Mouse (Mus musculus): ENCODE data around the gene Mvb12b.
A peak's percentile ranks its signal among the peaks of the same experiment; 100 is the strongest.
"Not testable (repeated sequence)": the region's sequence is repeated elsewhere in the genome, so short reads cannot be mapped to it uniquely, and the experiment has no call there.

The Mvb12b gene

DNA sequence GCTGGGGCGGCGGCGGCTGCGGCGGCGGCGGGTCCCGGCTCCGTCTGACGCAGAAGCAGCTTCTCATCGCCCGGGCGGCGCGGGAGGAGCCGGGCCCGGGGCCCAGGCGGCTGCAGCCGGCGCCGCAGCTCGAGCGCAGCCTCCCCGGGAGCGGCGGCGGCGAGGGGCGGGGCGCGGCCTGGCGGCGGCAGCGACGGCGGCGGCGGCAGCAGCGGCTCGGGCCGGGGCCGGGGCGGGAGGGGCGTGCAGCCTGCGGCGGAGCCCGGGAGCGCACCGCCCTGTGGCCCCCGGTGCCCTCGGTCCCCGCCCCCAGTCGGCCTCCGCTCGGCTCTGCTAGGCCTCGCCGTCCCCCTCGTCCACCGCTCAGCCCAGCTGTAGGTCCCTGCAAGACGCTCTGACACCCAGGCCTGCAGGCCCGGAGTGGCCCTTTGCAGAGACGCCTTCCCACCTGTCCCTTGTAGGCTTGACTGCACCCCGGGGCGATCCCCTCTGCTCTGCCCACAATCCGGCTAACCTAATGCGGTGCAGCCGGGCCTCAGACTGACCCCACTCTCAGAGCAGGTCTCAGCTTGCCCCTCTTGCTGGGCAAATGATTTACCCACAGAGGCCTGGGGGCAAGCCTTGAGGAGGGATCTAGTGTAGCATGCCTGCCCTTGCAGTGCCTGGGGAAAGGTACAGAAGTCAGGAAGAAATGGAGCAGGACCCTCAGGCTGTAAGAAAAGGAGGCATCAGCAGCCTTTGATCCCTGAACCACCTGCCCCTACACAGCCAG is at the start of gene Mvb12b:
TSS of gene Mvb12b (minus strand) at position 619 of the 772 bp plus-strand sequence.
- DNase-seq (ENCODE audit: low spot score in 2 of 2), result peak; percentile 51 to 61

DNA sequence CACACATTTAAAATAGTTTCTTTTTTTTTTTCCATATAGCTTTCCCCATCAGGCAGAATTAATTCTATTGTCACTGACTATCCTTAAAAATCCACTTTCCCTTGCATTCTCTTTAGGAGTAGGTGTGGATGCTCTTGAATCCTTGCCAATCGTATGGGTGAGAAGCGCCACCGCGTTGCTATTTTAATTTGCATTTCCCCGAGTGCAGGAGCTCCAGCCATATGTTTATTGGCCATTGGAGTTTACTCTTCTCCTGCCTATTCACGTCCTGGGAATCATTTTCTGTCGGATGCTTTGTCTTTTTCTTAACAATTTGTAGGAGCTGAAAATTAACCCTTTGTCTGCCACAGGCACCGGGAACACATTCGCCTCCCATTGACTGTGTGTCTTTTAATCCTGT is 48.0 kb upstream of the Mvb12b start:
- DNase-seq (ENCODE audit: low spot score in 2 of 2), result peak; percentile 35 to 60

DNA sequence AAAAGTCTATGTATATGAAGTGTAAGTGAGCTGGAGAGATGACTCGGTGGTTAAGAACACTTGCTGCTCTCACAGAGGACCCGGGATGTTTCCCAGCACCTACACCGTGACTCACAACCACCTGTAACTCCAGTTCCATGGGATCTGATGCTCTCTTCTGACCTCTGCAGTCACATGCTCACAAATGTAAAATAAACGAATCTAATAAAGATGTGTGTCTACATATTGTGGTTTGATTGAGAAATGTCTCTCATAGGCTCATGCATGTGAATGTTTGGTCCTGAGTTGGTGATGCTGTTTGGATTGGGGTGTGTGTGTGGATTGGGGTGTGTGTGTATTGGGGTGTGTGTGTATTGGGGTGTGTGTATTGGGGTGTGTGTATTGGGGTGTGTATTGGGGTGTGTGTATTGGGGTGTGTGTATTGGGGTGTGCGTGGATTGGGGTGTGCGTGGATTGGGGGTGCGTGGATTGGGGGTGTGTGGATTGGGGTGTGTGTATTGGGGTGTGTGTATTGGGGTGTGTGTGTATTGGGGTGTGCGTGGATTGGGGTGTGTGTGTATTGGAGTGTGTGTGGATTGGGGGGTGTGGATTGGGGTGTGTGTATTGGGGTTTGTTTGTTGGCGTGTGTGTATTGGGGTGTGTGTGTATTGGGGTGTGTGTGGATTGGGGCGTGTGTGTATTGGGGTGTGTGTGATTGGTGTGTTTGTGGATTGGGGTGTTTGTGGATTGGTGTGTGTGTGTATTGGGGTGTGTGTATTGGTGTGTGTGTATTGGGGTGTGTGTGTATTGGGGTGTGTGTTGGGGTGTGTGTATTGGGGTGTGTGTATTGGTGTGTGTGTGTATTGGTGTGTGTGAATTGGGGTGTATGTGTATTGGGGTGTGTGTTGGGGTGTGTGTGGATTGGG is 46.1 kb upstream of the Mvb12b start:
- DNase-seq (ENCODE audit: low spot score in 2 of 2), result no peak

DNA sequence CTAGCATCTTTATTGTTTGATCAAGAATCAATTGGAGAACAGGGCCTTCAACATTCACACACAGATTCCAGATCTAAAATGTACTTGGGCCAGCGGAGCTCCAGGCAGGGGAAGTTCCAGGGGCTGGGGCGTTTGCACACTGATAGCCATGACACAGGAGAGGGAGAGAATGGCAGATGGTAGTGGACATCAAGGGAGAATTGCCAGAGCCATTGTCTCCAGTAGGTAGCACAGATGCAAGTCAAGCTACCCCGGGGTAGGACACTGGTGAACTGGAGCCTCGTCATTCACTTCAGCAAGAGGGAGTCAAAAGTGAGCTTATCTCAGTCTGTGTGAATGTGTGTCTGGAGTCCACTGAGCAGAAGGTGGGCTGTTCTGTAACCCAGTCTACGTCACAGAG is 43.4 kb upstream of the Mvb12b start:
- no peak for DNase-seq (ENCODE audit: low spot score in 2 of 2)

DNA sequence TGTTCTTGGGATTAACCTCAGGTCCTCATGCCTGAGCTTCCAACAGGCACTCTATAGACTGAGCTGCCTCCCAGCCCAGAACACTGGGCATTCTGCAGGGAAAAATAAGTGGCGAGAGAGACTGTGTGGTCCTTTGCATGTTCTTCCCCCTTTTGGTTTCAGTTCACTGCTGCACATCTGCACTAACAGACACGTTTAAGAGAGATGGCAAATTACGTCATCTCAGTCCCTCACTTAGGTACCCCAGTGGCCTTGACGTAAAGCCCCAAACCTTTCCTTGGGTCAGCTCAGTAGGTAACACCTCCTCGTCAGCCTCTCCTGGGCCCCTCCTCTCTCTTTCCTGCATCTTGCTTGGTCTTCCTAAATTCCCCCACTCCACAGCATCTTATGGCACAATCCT is 37.5 kb upstream of the Mvb12b start:
- DNase-seq (ENCODE audit: low spot score in 2 of 2), result no peak

DNA sequence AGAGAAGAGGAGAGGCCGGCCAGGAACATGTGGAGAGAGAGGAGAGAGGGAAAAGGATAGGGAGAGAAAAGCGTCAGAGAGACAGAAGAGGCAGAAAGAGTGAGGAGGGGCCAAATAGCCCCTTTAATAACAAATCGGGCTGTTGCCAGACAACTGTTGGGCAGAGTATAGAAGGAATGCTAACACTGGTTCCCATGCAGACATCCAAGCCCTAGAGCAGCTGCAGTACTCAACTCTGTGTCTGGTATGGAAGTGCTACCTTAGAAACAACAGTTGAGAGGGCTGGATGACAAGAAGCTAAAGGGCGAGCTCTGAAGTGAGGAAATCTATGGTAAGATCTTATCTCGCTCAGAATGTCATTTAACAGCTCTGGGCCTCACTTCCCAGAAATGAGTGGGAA is 35.7 kb upstream of the Mvb12b start:
- no peak for DNase-seq (ENCODE audit: low spot score in 2 of 2)

DNA sequence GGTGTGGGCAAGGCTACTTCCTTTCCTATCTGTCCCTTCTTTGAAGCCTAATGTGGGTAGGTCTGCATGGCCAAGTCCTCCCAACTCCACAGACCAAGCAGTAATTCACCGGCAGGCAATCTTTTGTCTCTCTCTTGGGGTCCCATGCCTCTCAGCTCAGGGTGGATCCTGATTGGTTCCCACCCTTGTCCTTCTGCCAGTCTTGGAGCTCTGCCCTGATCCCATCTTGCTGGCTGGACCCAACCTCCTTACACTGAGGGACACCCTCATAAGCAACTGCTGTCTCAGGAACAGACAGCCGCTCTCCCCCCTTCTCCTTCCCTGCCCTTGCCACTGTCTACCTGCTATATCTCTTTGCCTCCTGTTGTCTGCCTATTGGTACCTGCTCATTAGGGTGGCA is 34.7 kb upstream of the Mvb12b start:
- no peak for DNase-seq (ENCODE audit: low spot score in 2 of 2)

DNA sequence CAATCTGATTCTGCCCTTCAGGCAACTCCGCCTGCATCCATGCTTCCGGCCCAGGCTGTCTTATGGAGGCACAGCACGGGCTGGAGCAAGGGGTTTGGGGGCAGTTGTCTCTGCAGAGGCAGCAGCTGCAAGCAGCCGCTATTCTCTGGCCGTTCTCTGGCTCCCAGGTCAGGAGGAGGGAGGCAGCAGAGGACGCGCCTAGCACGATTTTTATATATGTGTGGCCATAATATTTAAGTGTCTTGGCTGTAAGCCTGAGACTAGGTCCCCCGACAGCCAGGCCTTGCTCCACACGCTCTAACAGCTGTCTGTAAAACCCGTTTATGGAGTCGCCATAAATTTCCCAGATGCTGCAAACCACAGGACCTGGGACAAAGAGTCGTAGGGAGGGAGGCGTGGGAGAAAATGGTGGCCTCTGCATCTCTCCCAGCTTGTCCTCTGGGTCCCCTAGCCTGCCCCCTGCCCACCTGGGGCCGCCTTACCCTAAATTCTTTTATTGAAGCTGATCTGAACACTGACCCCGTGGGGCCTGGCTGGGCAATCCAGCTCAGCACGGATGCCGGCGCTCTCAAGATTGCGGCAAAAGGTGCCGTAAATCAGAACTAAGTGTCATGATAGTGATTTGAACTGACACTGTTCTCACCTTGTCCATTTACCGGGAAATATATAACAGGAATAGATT is 32.3 kb upstream of the Mvb12b start:
- DNase-seq (ENCODE audit: low spot score in 2 of 2), result no peak

DNA sequence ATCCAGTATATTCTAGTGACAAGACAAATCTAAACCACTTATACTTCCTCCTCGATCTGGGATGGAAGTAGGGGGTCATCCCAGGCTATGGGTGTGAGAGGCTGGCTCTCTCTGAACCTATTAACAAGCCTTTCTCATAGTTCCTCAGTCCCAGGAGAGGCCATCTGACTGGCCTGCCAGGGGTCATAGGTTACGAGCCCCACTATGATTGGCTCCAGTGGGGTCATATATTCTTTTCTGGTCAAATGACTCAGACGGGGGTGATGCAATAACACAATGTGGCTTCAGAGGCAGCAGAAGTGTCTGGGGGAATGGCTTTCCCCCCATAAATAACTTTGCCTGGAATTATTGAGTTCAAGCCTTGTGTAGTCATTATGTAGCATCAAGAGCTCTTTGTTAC is 31.1 kb upstream of the Mvb12b start:
- DNase-seq (ENCODE audit: low spot score in 2 of 2), result no peak

DNA sequence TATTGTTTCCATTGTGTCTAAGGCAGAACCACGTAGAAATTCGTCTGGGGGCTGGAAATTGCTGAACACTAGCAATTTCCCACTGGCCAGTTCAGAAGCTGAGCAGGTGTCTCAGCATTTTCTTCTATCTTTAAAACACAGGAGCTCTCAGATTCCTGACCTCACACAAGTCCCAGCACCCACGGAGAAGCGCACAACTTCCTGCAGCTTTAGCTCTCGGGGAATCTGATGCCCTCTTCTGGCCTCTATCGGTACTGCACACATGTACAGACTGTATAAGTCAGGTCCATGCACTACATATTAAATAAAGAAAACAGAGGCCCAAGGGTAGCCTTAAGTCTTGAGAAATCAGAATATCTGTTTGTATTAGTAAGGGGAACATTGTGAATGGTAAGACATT is 30.6 kb upstream of the Mvb12b start:
- no peak for DNase-seq (ENCODE audit: low spot score in 2 of 2)

DNA sequence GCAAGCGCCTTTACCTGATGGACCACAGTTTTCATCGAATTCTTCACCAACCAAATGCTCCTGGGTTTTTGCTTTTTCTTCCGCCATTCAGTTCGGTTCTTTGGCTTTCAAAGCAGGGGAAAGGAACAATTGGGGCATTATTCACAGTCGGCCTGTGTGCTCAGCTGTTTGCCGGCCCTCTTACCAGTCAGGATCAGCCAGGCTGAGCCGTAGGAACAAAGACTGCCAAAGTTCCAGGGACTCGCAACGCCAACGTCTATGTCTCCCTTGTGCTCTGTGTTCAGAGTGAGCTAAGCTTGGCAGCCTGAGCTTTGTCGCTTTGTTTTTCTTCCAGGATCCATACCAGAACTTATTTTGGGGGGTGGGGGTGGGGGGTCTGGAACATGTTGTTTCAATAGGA is 28.9 kb upstream of the Mvb12b start:
- DNase-seq (ENCODE audit: low spot score in 2 of 2), result peak; percentile 6 to 14

DNA sequence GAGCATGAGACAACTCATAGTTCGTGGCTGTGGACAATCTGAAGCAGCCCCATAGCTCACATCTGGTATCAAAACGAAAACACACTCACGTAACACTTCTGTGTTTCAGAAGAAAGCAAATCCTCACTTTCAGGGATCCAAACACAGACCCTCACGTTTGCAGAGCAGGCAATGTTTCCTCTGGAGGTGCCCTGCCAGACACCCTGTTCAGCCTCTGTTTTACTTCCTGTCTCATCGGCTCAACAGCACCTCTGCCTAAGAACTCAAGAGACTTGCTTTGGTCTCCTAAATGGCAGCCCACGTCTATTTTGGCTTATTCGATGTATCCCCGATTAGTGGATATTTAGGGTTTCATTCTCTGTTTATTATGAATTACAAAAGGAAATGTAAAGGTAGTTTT is 27.3 kb upstream of the Mvb12b start:
- DNase-seq (ENCODE audit: low spot score in 2 of 2), result no peak

DNA sequence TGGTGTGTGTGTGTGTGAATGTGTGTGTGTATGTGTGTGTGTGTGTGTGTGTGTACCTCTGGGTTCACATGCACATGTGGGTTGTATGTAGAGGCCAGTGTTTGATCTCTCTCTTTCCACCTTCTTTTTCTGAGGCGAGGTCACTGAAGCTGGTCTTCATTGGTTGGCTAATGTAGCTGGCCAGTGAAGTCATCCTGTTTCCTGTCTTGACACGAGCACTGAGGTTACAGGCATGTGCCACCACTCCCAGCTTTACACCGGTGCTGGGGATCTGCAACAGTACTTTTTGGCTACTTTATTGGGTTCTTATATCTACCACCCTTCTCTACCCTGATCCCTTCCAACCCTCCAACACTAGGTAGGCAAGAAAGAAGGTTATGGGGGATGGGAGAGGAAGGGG is 26.6 kb upstream of the Mvb12b start:
- no peak for DNase-seq (ENCODE audit: low spot score in 2 of 2)

DNA sequence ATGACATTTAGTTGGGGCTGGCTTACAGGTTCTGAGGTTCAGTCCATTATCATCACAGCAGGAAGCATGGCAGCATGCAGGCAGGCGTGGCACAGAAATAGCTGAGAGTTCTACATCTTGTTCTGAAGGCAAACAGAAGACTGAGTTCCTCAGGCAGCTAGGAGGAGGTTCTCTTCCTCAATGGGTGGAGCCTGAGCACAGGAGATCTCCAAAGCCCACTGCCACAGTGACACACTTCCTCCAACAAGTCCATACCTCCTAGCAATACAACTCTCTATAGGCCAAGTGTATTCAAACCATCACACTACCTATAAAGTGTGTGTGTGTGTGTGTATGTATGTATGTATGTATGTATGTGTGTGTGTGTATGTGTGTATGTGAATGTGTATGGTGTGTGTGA is 25.9 kb upstream of the Mvb12b start:
- not testable (repeated sequence) for DNase-seq (ENCODE audit: low spot score in 2 of 2)

DNA sequence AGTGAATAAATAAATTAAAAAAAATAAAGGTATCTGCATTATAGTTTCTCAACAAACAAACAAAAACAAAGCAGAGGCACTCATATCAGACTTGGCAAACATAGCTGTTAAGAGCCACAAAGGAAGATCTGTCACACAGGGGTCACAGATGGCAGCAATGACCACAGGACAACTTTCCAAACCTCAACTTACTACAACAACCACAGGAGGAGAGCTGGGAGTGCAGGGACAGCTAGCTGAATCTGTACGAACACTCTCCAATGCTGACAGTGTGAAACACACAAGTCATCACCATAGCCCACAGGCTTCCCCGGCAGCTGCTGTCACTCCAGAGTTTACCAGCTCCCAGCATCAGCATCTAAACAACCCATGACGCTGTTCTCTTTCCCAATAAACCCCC is 25.0 kb upstream of the Mvb12b start:
- no peak for DNase-seq (ENCODE audit: low spot score in 2 of 2)

DNA sequence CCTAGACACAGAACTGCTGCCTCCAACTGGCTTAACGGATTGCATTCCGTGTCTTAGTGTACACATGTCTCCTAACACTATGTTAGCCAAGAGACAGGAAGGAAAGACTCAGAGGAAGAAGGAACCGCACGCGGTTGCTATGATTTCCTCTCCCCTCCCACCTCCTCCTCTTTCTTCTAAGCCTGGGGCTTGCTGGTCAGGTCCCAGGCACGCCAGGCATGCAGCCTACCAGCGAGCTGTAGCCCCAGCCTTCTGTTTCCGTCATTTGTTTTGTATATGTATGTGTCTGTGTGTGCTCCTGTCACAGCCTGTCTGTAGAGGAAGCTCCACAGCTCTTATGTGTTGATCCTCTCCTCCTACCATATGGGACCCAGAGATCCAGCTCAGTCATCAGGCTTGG is 20.6 kb upstream of the Mvb12b start:
- peak; percentile 11 to 21 for DNase-seq (ENCODE audit: low spot score in 2 of 2)

DNA sequence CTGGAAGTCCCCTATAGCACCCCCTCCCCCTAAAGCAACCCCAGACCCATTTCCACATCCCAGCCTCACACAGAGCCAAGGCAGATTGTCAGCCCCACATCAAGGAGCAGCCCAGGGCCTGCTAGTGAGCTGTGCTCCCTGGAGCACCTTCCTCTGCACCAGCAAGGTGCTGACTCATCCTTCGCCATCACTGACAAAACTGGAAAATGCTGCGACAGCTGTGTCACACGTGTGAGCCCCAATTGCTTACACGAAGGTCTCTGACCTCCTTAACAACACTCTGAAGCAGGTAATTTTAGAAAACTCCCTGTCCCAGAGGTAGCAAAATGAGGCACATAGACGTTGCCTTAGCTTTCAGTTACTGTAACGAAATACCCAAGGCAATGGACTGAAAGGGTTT is 19.4 kb upstream of the Mvb12b start:
- no peak for DNase-seq (ENCODE audit: low spot score in 2 of 2)

DNA sequence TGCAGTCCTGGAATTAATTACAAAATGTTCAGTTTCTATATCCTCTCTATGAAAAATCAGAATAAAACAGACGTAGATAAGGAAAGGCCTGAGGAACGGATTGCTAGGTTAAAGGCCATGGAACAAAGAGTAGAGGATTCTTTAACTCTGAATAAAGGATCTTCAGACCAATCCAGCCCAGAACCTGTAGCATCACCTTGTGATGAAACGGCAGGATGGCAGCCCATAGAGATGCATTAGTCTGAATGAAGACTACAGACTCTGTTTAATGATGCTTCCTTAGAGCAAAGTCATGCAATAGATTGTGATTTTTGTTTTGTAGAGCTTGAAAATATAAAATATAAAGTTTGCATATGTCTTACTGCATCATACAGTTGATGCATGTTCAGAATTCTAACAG is 8.1 kb upstream of the Mvb12b start:
- no peak for DNase-seq (ENCODE audit: low spot score in 2 of 2)

DNA sequence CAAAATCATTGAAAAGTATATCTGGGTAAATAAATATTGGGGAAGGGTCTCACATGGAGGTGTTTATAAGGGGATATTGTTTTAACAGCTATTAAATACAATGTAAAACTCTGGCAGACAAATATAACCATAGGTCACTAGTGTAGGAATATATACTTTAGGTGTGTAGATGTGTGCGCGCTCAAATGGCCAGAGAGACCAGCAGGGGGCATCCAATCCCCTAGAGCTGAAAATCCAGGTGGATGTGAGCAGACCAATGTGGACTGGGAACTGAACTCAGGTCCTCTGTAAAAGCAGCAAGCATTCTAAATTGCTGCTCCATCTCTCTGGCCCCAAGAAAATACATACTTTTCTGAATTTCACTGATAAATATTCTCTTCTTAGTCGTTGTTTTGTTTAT is 5.4 kb upstream of the Mvb12b start:
- no peak for DNase-seq (ENCODE audit: low spot score in 2 of 2)

DNA sequence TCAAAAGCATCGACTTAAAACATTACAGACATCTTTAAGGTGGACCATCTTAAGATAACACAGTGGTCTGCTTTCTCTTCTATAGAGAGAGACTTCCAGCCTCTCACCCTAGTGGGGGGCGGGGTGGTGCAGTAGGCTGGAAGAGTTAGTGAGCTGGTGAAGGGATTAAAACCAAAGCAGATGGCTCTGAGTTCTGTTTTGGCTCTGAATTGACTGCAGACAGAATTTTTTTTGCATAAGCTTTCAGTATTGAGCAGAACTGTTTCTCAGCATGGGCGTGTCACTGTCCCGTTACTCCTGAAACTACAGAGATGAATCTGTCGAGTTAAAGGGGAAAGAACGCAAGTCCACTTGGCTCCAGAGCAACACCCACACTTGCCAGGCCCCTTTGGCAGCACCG is 4.6 kb upstream of the Mvb12b start:
- peak in 1 of 2 experiments; percentile 60 for DNase-seq (ENCODE audit: low spot score in 2 of 2)

DNA sequence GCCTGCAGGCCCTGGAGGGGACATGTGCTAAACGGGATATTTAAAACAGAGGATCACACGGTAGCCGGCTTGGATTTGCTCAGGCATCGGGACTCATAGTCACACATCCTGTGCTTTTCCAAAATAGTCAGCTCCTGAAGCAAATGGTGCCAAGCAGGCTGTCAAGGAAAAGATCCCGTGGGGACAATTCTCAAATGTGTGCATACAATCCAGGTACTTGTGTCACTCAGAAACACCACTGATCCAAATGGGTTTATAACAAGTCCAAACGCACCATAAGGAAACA is 297 bp upstream of the Mvb12b start:
- peak in 1 of 2 experiments; percentile 33 for DNase-seq (ENCODE audit: low spot score in 2 of 2)

DNA sequence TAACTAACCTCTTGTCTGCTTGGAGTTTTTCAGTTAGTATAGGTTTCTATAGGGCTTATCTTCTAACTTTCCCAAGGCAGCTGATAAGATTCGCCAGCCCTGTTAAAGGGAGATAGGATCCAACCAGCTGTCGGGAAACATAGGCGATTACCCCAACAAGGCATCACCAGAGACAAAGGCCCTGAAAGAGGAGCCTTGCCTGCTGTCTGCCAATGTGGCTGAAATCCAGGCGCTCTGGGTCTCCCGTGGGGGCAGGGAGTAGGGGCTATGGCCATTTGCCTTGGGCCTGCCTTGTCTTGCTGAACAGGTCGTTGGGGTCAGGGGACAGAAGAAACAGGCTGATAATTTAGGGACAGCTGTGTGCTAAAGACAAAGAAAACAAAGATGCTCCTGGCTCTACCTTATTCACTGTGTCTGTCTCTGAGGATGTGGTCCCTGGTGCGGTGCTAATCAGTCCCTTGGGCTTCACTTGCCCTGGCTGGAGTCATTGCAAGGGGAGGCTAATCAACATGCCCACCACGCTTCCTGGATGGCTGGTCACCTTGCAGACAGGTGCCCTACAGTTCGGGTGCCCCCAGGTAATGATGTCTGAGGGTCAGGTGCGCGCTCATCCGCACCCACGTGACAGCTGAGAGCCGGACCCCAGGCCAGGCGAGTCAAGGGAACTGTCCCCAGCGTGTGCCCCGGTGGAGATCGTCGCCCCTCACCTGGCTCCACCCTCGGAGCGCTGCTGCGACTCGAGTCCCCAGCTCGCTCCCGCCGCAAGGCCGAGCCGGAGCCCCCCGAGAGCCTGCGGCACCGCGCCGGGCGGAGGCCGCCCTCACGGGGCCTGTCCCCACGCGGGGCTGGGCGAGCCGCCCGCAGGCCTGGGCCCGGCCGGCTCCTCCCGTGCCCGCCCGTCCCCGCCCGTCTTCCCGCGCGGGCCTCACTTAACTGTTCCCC is 1.1 kb downstream of the Mvb12b start:
- DNase-seq (ENCODE audit: low spot score in 2 of 2), result peak; percentile 33 to 39
